Comparison of ENCODE assay signal across 8 mouse cellular contexts in genomic region chr6:67266664-67267407, GRCm38 (mm10). TPM values are rescaled to one million over a fixed set of nuclear protein-coding genes. Genes with fewer than 3 reads are reported as not detected.
A peak's percentile ranks its signal among the peaks of the same experiment; 100 is the strongest.
DNase-seq lines count a peak whose midpoint lies in the region; ATAC-seq lines count a peak whose summit lies in the region.

No protein-coding gene starts in this region.

- H3K9ac ChIP-seq in hindbrain, embryonic 14.5 days: peak overlapping the region; percentile 88

- peak; percentile 100 for ATAC-seq in hindbrain, embryonic 14.5 days (ENCODE audit: low FRiP score)

- H3K4me3 ChIP-seq in hindbrain, embryonic 14.5 days (replicated peaks; ENCODE audit: low read length): peak overlapping the region; percentile 87

- H3K9me3 ChIP-seq in hindbrain, embryonic 14.5 days (ENCODE audit: control insufficient read depth, low read length): no peaks in the 10 kb centered on the region

- peaks cover 20% of the 10 kb centered on the region for H3K4me1 ChIP-seq in hindbrain, embryonic 14.5 days (replicated peaks; ENCODE audit: control insufficient read depth, insufficient read depth, low read length)

- H3K36me3 ChIP-seq in hindbrain, embryonic 14.5 days (replicated peaks; ENCODE audit: control insufficient read depth, insufficient read depth): peaks cover 5% of the 10 kb centered on the region

- H3K4me2 ChIP-seq in hindbrain, embryonic 14.5 days (replicated peaks): peak overlapping the region; percentile 92

- H3K27ac ChIP-seq in hindbrain, embryonic 14.5 days: peak overlapping the region; percentile 85

- DNase-seq in R1 (ENCODE audit: low read depth, low spot score): peak; percentile 99
- peak; percentile 94 to 96 for DNase-seq in cerebellum, postnatal 25 days
- DNase-seq in frontal cortex, postnatal 25 days (ENCODE audit: low spot score in 2 of 2): peak; percentile 92 to 93
- DNase-seq in hindbrain, embryonic 14.5 days (ENCODE audit: low spot score): peak; percentile 95
- peak; percentile 95 to 97 for DNase-seq in layer of hippocampus, postnatal 36 days
- peak; percentile 99 for DNase-seq in lung, postnatal 36 days
- peak; percentile 98 for DNase-seq in retina, postnatal 1 day
- peak; percentile 92 to 96 for DNase-seq in urinary bladder, adult 18-20 months (ENCODE audit: low spot score in 2 of 2)

- WGBS in hindbrain, embryonic 14.5 days: under 1% methylated on average over 67 of the region's 68 CpGs

- H3K27me3 ChIP-seq in hindbrain, embryonic 14.5 days (ENCODE audit: control insufficient read depth, insufficient read depth, low read length): no peaks in the 10 kb centered on the region

RNA-seq across cellular contexts. Expression of gene Serbp1, which starts 28.9 kb away (rescaled TPM):
- polyA plus RNA-seq in hindbrain, embryonic 14.5 days (2014; fragmentation: Nextera tagmentation; extraction: Ambion mirVana): 343 and 344 TPM in 2 replicates
- 100 to 1,000 TPM; 220 to 226 TPM for total RNA-seq in layer of hippocampus, postnatal 36 days (2021)

Comparison
In these comparisons a context has a peak if more than half of its experiments do, and no peak if none do; other contexts are left out.
1. Peak in every context shown above with its lines: DNase-seq, ATAC-seq, H3K4me3 ChIP-seq and H3K27ac ChIP-seq.